Mouse (Mus musculus): ENCODE results near the gene Pole4. TPM values are rescaled to one million over a fixed set of nuclear protein-coding genes. Genes with fewer than 3 reads are reported as not detected.
"Not testable (repeated sequence)": the region's sequence is repeated elsewhere in the genome, so short reads cannot be mapped to it uniquely, and the experiment has no call there.

The Pole4 gene
- polyA plus RNA-seq, 1 experiment, result 7.2 TPM

DNA sequence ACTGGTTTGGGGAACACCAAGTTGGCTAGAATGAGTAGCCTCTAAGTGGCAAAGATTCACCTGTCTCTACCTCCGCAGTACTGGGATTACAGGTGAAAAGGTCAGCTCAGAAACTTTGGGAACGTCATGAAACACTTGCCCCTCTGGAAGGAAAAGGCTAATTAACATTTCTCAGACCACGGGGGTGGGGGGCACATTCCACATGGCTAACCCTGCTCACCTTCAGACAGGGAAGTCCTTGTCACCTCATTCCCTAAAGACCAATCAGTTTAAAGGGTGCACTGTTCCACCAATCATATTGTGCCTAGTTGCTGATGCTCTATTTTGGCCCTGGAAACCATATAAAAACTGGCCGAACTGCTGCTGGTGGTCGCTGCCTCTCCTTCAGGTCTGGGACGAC lies 3.9 kb downstream of the Pole4 start:
- TF ChIP-seq POLR2A (IDR thresholded peaks at IDR 0.05; ENCODE audit: low read depth, low read length), result no peak
- TF ChIP-seq CTCF (IDR thresholded peaks at IDR 0.05; ENCODE audit: extremely low read depth, insufficient read length, insufficient replicate concordance, low read depth, low read length), result no peak
- no peaks in the 10 kb centered on the region for H3K36me3 ChIP-seq (ENCODE audit: control insufficient read depth, insufficient read depth, low read length)
- 64% methylated on average over 6 of the region's 6 CpGs for WGBS
- H3K27ac ChIP-seq (ENCODE audit: insufficient read depth, low read depth, low read length), result no peak overlapping the region
- H3K27me3 ChIP-seq (ENCODE audit: control insufficient read depth, insufficient read depth, low read length), result no peaks in the 10 kb centered on the region
- H3K4me3 ChIP-seq (ENCODE audit: low read depth, low read length), result no peak overlapping the region
- no peaks in the 10 kb centered on the region for H3K4me1 ChIP-seq (ENCODE audit: control insufficient read depth, insufficient read depth, insufficient read length, low read length)

DNA sequence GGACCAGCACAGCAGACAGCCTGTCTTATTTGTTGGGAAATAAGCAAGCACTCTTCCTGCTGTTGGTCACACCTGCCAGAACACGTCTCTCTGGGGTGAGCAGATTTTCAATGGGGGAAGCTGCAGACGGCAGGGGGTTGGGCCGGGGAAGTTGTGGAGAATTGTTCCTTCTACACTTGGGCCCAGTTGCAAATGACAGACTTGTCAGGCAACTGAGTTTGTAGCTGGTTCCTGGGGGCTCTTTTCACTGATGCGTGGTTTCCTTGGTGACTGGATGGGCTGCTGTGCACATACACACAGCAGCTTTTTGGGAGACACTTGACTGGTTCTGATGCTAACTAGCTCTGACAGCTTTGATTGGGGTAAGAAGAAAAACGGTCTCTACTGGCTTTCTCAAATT lies 5.3 kb downstream of the Pole4 start:
- no peak for TF ChIP-seq POLR2A (IDR thresholded peaks at IDR 0.05; ENCODE audit: low read depth, low read length)
- no peak for TF ChIP-seq CTCF (IDR thresholded peaks at IDR 0.05; ENCODE audit: extremely low read depth, insufficient read length, insufficient replicate concordance, low read depth, low read length)
- Histone ChIP-seq H3K4me1 (ENCODE audit: control insufficient read depth, insufficient read depth, insufficient read length, low read length) (no peaks in the 10 kb centered on the region), H3K4me3 (ENCODE audit: low read depth, low read length) (no peak overlapping the region), H3K36me3 (ENCODE audit: control insufficient read depth, insufficient read depth, low read length) (no peaks in the 10 kb centered on the region), H3K27ac (ENCODE audit: insufficient read depth, low read depth, low read length) (no peak overlapping the region), H3K27me3 (ENCODE audit: control insufficient read depth, insufficient read depth, low read length) (no peaks in the 10 kb centered on the region)
- WGBS, result 44% methylated on average over 5 of the region's 5 CpGs

DNA sequence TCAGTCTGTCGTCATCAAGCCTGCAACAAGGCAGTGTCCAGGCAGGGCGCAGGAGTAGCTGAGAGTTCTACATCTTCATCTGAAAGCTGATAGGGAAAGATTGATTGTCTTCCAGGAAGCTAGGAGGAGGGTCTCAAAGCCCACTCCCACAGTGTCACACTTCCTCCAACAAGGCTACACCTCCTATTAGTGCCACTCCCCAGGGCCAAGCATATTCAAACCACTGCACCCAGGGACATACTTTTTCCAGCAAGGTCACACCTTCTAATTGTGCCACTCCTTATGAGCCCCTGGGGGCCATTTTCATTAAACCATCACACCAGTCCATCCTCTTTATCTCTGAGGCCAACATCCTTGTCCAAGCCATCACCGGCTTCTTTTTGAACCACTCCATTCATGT lies 8.4 kb downstream of the Pole4 start:
- Histone ChIP-seq H3K4me1 (ENCODE audit: control insufficient read depth, insufficient read depth, insufficient read length, low read length) (no peaks in the 10 kb centered on the region), H3K4me3 (ENCODE audit: low read depth, low read length) (no peak overlapping the region), H3K36me3 (ENCODE audit: control insufficient read depth, insufficient read depth, low read length) (no peaks in the 10 kb centered on the region), H3K27me3 (ENCODE audit: control insufficient read depth, insufficient read depth, low read length) (no peaks in the 10 kb centered on the region), H3K27ac (ENCODE audit: insufficient read depth, low read depth, low read length) (no peak overlapping the region)
- WGBS, result 86% methylated on average over 3 of the region's 3 CpGs
- no peak for TF ChIP-seq CTCF (IDR thresholded peaks at IDR 0.05; ENCODE audit: extremely low read depth, insufficient read length, insufficient replicate concordance, low read depth, low read length)
- TF ChIP-seq POLR2A (IDR thresholded peaks at IDR 0.05; ENCODE audit: low read depth, low read length), result no peak

DNA sequence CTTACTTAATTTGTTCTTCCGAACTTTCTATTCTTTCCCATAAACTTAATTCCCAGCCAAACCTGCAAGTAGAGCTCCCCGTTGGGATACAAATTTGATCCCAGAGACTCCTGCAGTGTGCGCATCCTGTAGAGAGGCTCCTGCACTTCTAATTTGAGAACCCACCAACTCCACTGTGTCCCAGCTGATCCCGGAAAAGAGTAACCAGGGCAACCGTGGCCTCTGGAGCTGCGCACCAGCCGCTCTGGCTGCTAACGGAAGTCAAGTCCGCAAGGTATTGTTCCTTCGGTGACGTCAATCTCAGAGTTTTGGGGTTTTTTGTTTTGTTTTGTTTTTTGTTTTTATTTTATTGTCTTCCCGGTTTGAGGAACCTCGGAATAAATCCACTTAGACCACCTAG lies 10.5 kb downstream of the Pole4 start:
- no peaks in the 10 kb centered on the region for H3K4me1 ChIP-seq (ENCODE audit: control insufficient read depth, insufficient read depth, insufficient read length, low read length)
- 42% methylated on average over 13 of the region's 13 CpGs for whole genome bisulfite sequencing
- no peak overlapping the region for H3K27ac ChIP-seq (ENCODE audit: insufficient read depth, low read depth, low read length)
- H3K36me3 ChIP-seq (ENCODE audit: control insufficient read depth, insufficient read depth, low read length), result no peaks in the 10 kb centered on the region
- no peaks in the 10 kb centered on the region for H3K27me3 ChIP-seq (ENCODE audit: control insufficient read depth, insufficient read depth, low read length)
- no peak for TF ChIP-seq CTCF (IDR thresholded peaks at IDR 0.05; ENCODE audit: extremely low read depth, insufficient read length, insufficient replicate concordance, low read depth, low read length)
- no peak for TF ChIP-seq POLR2A (IDR thresholded peaks at IDR 0.05; ENCODE audit: low read depth, low read length)
- no peak overlapping the region for H3K4me3 ChIP-seq (ENCODE audit: low read depth, low read length)

DNA sequence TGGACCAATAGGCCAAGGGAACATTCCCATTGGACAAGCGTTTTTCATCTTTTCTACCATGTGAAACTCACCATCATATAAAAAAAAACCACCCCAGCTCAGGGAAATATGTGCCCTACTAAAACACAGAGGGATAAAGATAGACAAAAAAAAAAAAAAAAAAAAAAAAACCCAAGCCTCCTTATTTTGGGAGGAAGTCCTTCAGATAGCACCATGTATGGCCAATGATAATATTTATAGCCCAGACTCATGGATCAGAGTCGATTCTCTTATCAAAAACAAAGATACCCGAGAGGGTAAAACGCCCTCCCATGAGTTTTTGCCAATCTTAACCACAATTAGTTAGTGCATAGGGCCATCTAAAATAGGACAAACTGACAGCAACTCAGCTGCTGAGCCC lies 15.7 kb downstream of the Pole4 start:
- Histone ChIP-seq H3K27ac (ENCODE audit: insufficient read depth, low read depth, low read length) (no peak overlapping the region), H3K27me3 (ENCODE audit: control insufficient read depth, insufficient read depth, low read length) (no peaks in the 10 kb centered on the region), H3K4me1 (ENCODE audit: control insufficient read depth, insufficient read depth, insufficient read length, low read length) (no peaks in the 10 kb centered on the region), H3K36me3 (ENCODE audit: control insufficient read depth, insufficient read depth, low read length) (no peaks in the 10 kb centered on the region), H3K4me3 (ENCODE audit: low read depth, low read length) (no peak overlapping the region)
- 52% methylated on average over 4 of the region's 4 CpGs for WGBS
- no peak for TF ChIP-seq CTCF (IDR thresholded peaks at IDR 0.05; ENCODE audit: extremely low read depth, insufficient read length, insufficient replicate concordance, low read depth, low read length)
- TF ChIP-seq POLR2A (IDR thresholded peaks at IDR 0.05; ENCODE audit: low read depth, low read length), result no peak

DNA sequence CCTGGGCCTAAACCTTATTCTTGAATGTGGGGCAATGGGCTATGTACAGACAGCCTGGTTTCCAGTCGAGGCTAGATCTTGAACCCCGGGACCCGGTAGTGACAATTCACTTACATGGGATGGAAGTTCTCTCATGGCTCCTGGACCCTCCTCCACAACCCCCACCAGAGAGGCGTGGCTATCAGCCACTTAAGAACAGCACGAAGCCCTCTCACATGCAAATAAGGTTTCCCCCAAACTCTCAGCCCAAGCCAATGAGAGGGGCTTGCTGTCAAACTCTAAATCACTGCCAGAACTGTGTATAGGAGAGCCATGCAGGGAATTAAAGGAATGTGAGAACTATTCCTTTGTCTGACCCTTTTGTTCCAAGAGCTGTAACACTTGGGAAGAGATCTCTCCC lies 16.6 kb downstream of the Pole4 start:
- H3K36me3 ChIP-seq (ENCODE audit: control insufficient read depth, insufficient read depth, low read length); H3K27ac ChIP-seq (ENCODE audit: insufficient read depth, low read depth, low read length); H3K27me3 ChIP-seq (ENCODE audit: control insufficient read depth, insufficient read depth, low read length); H3K4me1 ChIP-seq (ENCODE audit: control insufficient read depth, insufficient read depth, insufficient read length, low read length); H3K4me3 ChIP-seq (ENCODE audit: low read depth, low read length): not testable (repeated sequence)
- WGBS, result 81% methylated on average over 5 of the region's 5 CpGs

DNA sequence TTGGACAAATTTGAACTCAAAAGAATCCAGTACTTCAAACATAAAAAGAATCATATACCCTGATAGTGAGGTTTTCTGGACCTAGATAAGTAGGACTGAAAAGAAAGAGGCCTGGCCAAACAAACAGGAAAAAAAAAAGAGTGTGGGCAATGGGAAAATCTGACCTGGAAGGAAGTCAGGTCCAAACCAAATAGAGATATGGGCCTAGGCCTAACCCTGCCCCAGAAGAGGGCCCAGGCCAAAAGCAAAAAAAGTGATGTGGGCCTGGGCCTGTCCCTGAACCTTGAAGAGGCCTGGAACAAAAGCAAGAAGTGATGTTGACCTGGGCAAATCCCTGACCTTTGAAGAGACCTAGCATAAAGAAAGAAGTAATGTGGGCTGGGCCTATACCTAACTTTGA lies 21.0 kb downstream of the Pole4 start:
- no peak overlapping the region for H3K27ac ChIP-seq (ENCODE audit: insufficient read depth, low read depth, low read length)
- H3K27me3 ChIP-seq (ENCODE audit: control insufficient read depth, insufficient read depth, low read length), result no peaks in the 10 kb centered on the region
- H3K4me1 ChIP-seq (ENCODE audit: control insufficient read depth, insufficient read depth, insufficient read length, low read length), result no peaks in the 10 kb centered on the region
- TF ChIP-seq POLR2A (IDR thresholded peaks at IDR 0.05; ENCODE audit: low read depth, low read length) (no peak), CTCF (IDR thresholded peaks at IDR 0.05; ENCODE audit: extremely low read depth, insufficient read length, insufficient replicate concordance, low read depth, low read length) (no peak)
- no peak overlapping the region for H3K4me3 ChIP-seq (ENCODE audit: low read depth, low read length)
- H3K36me3 ChIP-seq (ENCODE audit: control insufficient read depth, insufficient read depth, low read length), result no peaks in the 10 kb centered on the region

DNA sequence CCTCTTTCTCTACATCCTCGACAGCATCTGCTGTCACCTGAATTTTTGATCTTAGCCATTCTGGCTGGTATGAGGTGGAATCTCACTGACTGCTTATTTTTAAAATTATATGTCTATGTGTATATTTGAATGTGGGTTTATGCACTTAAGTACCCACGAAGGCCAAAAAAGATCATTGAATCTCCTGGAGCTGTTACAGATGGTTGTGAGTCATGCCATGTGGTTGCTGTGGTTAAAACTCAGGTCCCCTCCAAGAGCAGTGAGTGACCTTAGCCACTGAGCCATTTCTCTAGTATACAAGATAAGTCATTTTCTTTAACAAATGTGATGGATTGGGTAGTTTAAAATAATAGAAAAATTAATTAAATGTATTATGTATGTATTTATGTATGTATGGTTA lies 25.9 kb downstream of the Pole4 start:
- H3K4me1 ChIP-seq (ENCODE audit: control insufficient read depth, insufficient read depth, insufficient read length, low read length); H3K4me3 ChIP-seq (ENCODE audit: low read depth, low read length); H3K27ac ChIP-seq (ENCODE audit: insufficient read depth, low read depth, low read length); H3K27me3 ChIP-seq (ENCODE audit: control insufficient read depth, insufficient read depth, low read length); H3K36me3 ChIP-seq (ENCODE audit: control insufficient read depth, insufficient read depth, low read length): not testable (repeated sequence)
- 70% methylated on average over 2 of the region's 2 CpGs for WGBS

DNA sequence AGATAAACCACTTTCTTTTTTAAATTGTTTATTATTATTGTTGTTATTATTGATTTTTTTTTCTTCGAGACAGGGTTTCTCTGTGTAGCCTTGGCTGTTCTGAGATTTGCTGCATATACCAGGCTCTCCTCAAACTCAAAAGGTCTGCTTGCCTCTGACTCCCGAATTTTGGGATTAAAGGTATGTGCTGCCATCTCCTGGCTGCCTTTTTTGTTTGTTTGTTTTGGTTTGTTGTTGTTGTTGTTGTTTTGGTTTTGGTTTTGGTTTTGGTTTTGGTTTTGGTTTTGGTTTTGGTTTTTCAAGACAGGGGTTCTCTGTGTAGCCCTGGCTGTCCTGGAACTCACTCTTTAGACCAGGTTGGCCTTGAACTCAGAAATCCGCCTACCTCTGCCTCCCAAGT lies 27.5 kb downstream of the Pole4 start:
- not testable (repeated sequence) for H3K27me3 ChIP-seq (ENCODE audit: control insufficient read depth, insufficient read depth, low read length); H3K27ac ChIP-seq (ENCODE audit: insufficient read depth, low read depth, low read length); H3K36me3 ChIP-seq (ENCODE audit: control insufficient read depth, insufficient read depth, low read length); H3K4me3 ChIP-seq (ENCODE audit: low read depth, low read length); H3K4me1 ChIP-seq (ENCODE audit: control insufficient read depth, insufficient read depth, insufficient read length, low read length)
- 76% methylated on average over 3 of the region's 3 CpGs for WGBS

All from small intestine, adult 2 months (tissue).